Mouse (Mus musculus) testis, postnatal 10 days (tissue): ENCODE measurements around the gene Zfp936.
A peak's percentile ranks its signal among the peaks of the same experiment; 100 is the strongest.
"Not testable (repeated sequence)": the region's sequence is repeated elsewhere in the genome, so short reads cannot be mapped to it uniquely, and the experiment has no call there.

Source experiments
- DNase-seq: peaks from one replicate; pipeline ENCODE4 v3.0.0; 2021; ENCODE audit warnings: low spot score

Gene Zfp936

GRCm38 (mm10) chr7:43113929-43114328 lies at the start of gene Zfp936:
Gene Zfp936, plus strand, starts transcription at chr7:43114229.
- not testable (repeated sequence) for DNase-seq

- peak; percentile 43 for DNase-seq
Observed at GRCm38 (mm10) chr7:43077831-43078230, 36.2 kb upstream of the Zfp936 start.

- not testable (repeated sequence) for DNase-seq
Observed at GRCm38 (mm10) chr7:43128691-43129090, 14.7 kb downstream of the Zfp936 start.

GRCm38 (mm10) chr7:43164121-43164520 lies 50.1 kb downstream of the Zfp936 start:
- not testable (repeated sequence) for DNase-seq

GRCm38 (mm10) chr7:43167101-43167500 lies 53.1 kb downstream of the Zfp936 start:
- DNase-seq: not testable (repeated sequence)

GRCm38 (mm10) chr7:43167811-43168210 lies 53.8 kb downstream of the Zfp936 start:
- not testable (repeated sequence) for DNase-seq

GRCm38 (mm10) chr7:43168212-43168611 lies 54.2 kb downstream of the Zfp936 start:
- not testable (repeated sequence) for DNase-seq

GRCm38 (mm10) chr7:43177003-43177702 lies 63.1 kb downstream of the Zfp936 start:
- DNase-seq: no peak

- peak; percentile 43 for DNase-seq
Observed at GRCm38 (mm10) chr7:43213781-43214180, 99.8 kb downstream of the Zfp936 start.
